Mouse (Mus musculus): ENCODE results near the gene Ttll10. TPM values are rescaled to one million over a fixed set of nuclear protein-coding genes. Genes with fewer than 3 reads are reported as not detected.

Ttll10 gene
- polyA plus RNA-seq, 1 experiment from 2014 or later: not detected

- Histone ChIP-seq H3K9ac (ENCODE audit: low read depth, low read length) (peak overlapping the region; percentile 75), H3K4me3 (ENCODE audit: low read depth, low read length) (peak overlapping the region; percentile 76), H3K4me1 (ENCODE audit: control insufficient read depth, insufficient read depth, low read length) (peaks cover 30% of the 10 kb centered on the region), H3K36me3 (ENCODE audit: control insufficient read depth, insufficient read depth, low read length) (peaks cover 5% of the 10 kb centered on the region; the same call in 1 of the 2 replicates), H3K27me3 (ENCODE audit: control insufficient read depth, insufficient read depth, low read depth, low read length) (no peaks in the 10 kb centered on the region), H3K4me2 (ENCODE audit: low read length) (peak overlapping the region; percentile 85), H3K9me3 (replicated peaks; ENCODE audit: control insufficient read depth, low read length, poor library complexity, severe bottlenecking) (no peaks in the 10 kb centered on the region), H3K27ac (ENCODE audit: low read length) (peak overlapping the region; percentile 92)
- ATAC-seq: peak; percentile 86
- under 1% methylated on average over 69 of the region's 70 CpGs for WGBS
Observed at GRCm38 (mm10) chr4:155992906-155993547, 66.2 kb downstream of the Ttll10 start.

GRCm38 (mm10) chr4:155992241-155992905 lies 66.8 kb downstream of the Ttll10 start, which contains the start of the genes B3galt6 and Sdf4:
B3galt6 (minus strand) TSS chr4:155992649.
Sdf4 (plus strand) TSS chr4:155992872.
- peak within 1 kb of the TSS; percentile 76 for H3K4me3 ChIP-seq (ENCODE audit: low read depth, low read length)
- H3K9me3 ChIP-seq (replicated peaks; ENCODE audit: control insufficient read depth, low read length, poor library complexity, severe bottlenecking): no peaks in the 10 kb centered on the region
- peaks cover 30% of the 10 kb centered on the region for H3K4me1 ChIP-seq (ENCODE audit: control insufficient read depth, insufficient read depth, low read length)
- H3K4me2 ChIP-seq (ENCODE audit: low read length): peak within 1 kb of the TSS; percentile 98
- peaks cover 3% of the 10 kb centered on the region; the same call in 1 of the 2 replicates for H3K36me3 ChIP-seq (ENCODE audit: control insufficient read depth, insufficient read depth, low read length)
- H3K9ac ChIP-seq (ENCODE audit: low read depth, low read length): peak within 1 kb of the TSS; percentile 78
- H3K27me3 ChIP-seq (ENCODE audit: control insufficient read depth, insufficient read depth, low read depth, low read length): no peaks in the 10 kb centered on the region
- ATAC-seq: peak; percentile 90
- peak within 1 kb of the TSS; percentile 95 for H3K27ac ChIP-seq (ENCODE audit: low read length)
- WGBS: 0% methylated on average over 85 of the region's 99 CpGs

- Histone ChIP-seq H3K9me3 (replicated peaks; ENCODE audit: control insufficient read depth, low read length, poor library complexity, severe bottlenecking) (no peaks in the 10 kb centered on the region), H3K4me2 (ENCODE audit: low read length) (peak overlapping the region; percentile 98), H3K9ac (ENCODE audit: low read depth, low read length) (peak overlapping the region; percentile 78), H3K27ac (ENCODE audit: low read length) (peak overlapping the region; percentile 95), H3K27me3 (ENCODE audit: control insufficient read depth, insufficient read depth, low read depth, low read length) (no peaks in the 10 kb centered on the region), H3K4me1 (ENCODE audit: control insufficient read depth, insufficient read depth, low read length) (peaks cover 30% of the 10 kb centered on the region), H3K4me3 (ENCODE audit: low read depth, low read length) (peak overlapping the region; percentile 67), H3K36me3 (ENCODE audit: control insufficient read depth, insufficient read depth, low read length) (peaks cover 3% of the 10 kb centered on the region; the same call in 1 of the 2 replicates)
- 28% methylated on average over 37 of the region's 37 CpGs for WGBS
- peak; percentile 38; the same call in 1 of the 2 replicates for ATAC-seq
Observed at GRCm38 (mm10) chr4:155991908-155992230, 67.3 kb downstream of the Ttll10 start.

- WGBS: 87% methylated on average over 22 of the region's 22 CpGs
- H3K27me3 ChIP-seq (ENCODE audit: control insufficient read depth, insufficient read depth, low read depth, low read length): no peaks in the 10 kb centered on the region
- H3K9me3 ChIP-seq (replicated peaks; ENCODE audit: control insufficient read depth, low read length, poor library complexity, severe bottlenecking): no peaks in the 10 kb centered on the region
- H3K4me1 ChIP-seq (ENCODE audit: control insufficient read depth, insufficient read depth, low read length): peaks cover 30% of the 10 kb centered on the region
- peak overlapping the region; percentile 78 for H3K9ac ChIP-seq (ENCODE audit: low read depth, low read length)
- ATAC-seq: peak; percentile 0; the same call in 1 of the 2 replicates
- H3K4me2 ChIP-seq (ENCODE audit: low read length): peak overlapping the region; percentile 98
- peak overlapping the region; percentile 67 for H3K4me3 ChIP-seq (ENCODE audit: low read depth, low read length)
- peak overlapping the region; percentile 95 for H3K27ac ChIP-seq (ENCODE audit: low read length)
- H3K36me3 ChIP-seq (ENCODE audit: control insufficient read depth, insufficient read depth, low read length): no peaks in the 10 kb centered on the region; the same call in 1 of the 2 replicates
Observed at GRCm38 (mm10) chr4:155991211-155991907, 67.9 kb downstream of the Ttll10 start.

MicroRNA genes within 50 kb of the gene (microRNA counts, 519-probe panel; counts per million panel counts)
- microRNA mmu-miR-200a: 1,770 counts per million, percentile 36 among the panel's probes with 10 or more counts
- microRNA mmu-miR-200b: 2,285 counts per million, percentile 67 among the panel's probes with 10 or more counts
- 1,966 counts per million, percentile 46 among the panel's probes with 10 or more counts for microRNA mmu-miR-429

Small RNA genes lying within 50 kb of the gene (microRNA-seq; reads per million reads assigned to microRNA genes)
- 33.3 reads per million, percentile 41 among the genes with 10 or more reads in this experiment for gene Mir200a
- gene Mir200b: 112 reads per million, percentile 55 among the genes with 10 or more reads in this experiment
- 445 reads per million, percentile 71 among the genes with 10 or more reads in this experiment for gene Mir429

Other genes with a start within 250 kb of the Ttll10 start
- gene Ccnl2, start 246.9 kb downstream of the Ttll10 start, polyA plus RNA-seq (2015; fragmentation: Nextera tagmentation; extraction: Ambion mirVana): 148 and 154 TPM in 2 replicates
- gene Aurkaip1, start 228.1 kb downstream of the Ttll10 start, polyA plus RNA-seq (2015; fragmentation: Nextera tagmentation; extraction: Ambion mirVana): 131 and 134 TPM in 2 replicates
- 16.9 and 21.1 TPM in 2 replicates for gene Mxra8, start 219.7 kb downstream of the Ttll10 start, polyA plus RNA-seq (2015; fragmentation: Nextera tagmentation; extraction: Ambion mirVana)
- gene Dvl1, start 212.0 kb downstream of the Ttll10 start, polyA plus RNA-seq (2015; fragmentation: Nextera tagmentation; extraction: Ambion mirVana): 10.3 and 11.0 TPM in 2 replicates
- 0.29 and 0.58 TPM in 2 replicates for gene Tas1r3, start 196.1 kb downstream of the Ttll10 start, polyA plus RNA-seq (2015; fragmentation: Nextera tagmentation; extraction: Ambion mirVana)
- 25.1 and 28.1 TPM in 2 replicates for gene Cptp, start 190.0 kb downstream of the Ttll10 start, polyA plus RNA-seq (2015; fragmentation: Nextera tagmentation; extraction: Ambion mirVana)
- gene Ints11, start 189.9 kb downstream of the Ttll10 start, polyA plus RNA-seq (2015; fragmentation: Nextera tagmentation; extraction: Ambion mirVana): 75.7 and 78.7 TPM in 2 replicates
- gene Pusl1, start 167.6 kb downstream of the Ttll10 start, polyA plus RNA-seq (2015; fragmentation: Nextera tagmentation; extraction: Ambion mirVana): 56.3 and 63.9 TPM in 2 replicates
- gene Acap3, start 167.6 kb downstream of the Ttll10 start, polyA plus RNA-seq (2015; fragmentation: Nextera tagmentation; extraction: Ambion mirVana): 77.4 and 78.1 TPM in 2 replicates
- 109 and 110 TPM in 2 replicates for gene Ube2j2, start 115.6 kb downstream of the Ttll10 start, polyA plus RNA-seq (2015; fragmentation: Nextera tagmentation; extraction: Ambion mirVana)
- 6.6 and 7.8 TPM in 2 replicates for gene C1qtnf12, start 97.1 kb downstream of the Ttll10 start, polyA plus RNA-seq (2015; fragmentation: Nextera tagmentation; extraction: Ambion mirVana)
- gene B3galt6, start 66.8 kb downstream of the Ttll10 start, polyA plus RNA-seq (2015; fragmentation: Nextera tagmentation; extraction: Ambion mirVana): 37.8 and 41.0 TPM in 2 replicates
- gene Sdf4, start 66.5 kb downstream of the Ttll10 start, polyA plus RNA-seq (2015; fragmentation: Nextera tagmentation; extraction: Ambion mirVana): 112 and 114 TPM in 2 replicates
- 0.91 TPM in 1 of 2 replicates, not detected in the other for gene Tnfrsf4, start 45.6 kb downstream of the Ttll10 start, polyA plus RNA-seq (2015; fragmentation: Nextera tagmentation; extraction: Ambion mirVana)
- 2.0 and 2.4 TPM in 2 replicates for gene Tnfrsf18, start 33.2 kb downstream of the Ttll10 start, polyA plus RNA-seq (2015; fragmentation: Nextera tagmentation; extraction: Ambion mirVana)
- 34.3 and 38.6 TPM in 2 replicates for gene 9430015G10Rik, start 50.6 kb upstream of the Ttll10 start, polyA plus RNA-seq (2015; fragmentation: Nextera tagmentation; extraction: Ambion mirVana)
- 0.54 and 0.75 TPM in 2 replicates for gene Rnf223, start 71.1 kb upstream of the Ttll10 start, polyA plus RNA-seq (2015; fragmentation: Nextera tagmentation; extraction: Ambion mirVana)
- gene Agrn, start 138.1 kb upstream of the Ttll10 start, polyA plus RNA-seq (2015; fragmentation: Nextera tagmentation; extraction: Ambion mirVana): 126 and 129 TPM in 2 replicates
- 1.2 and 1.4 TPM in 2 replicates for gene Isg15, start 141.4 kb upstream of the Ttll10 start, polyA plus RNA-seq (2015; fragmentation: Nextera tagmentation; extraction: Ambion mirVana)
- gene AW011738, start 143.9 kb upstream of the Ttll10 start, polyA plus RNA-seq (2015; fragmentation: Nextera tagmentation; extraction: Ambion mirVana): 3.7 and 4.2 TPM in 2 replicates
- 2.0 and 2.7 TPM in 2 replicates for gene Perm1, start 156.5 kb upstream of the Ttll10 start, polyA plus RNA-seq (2015; fragmentation: Nextera tagmentation; extraction: Ambion mirVana)
- 26.8 and 26.9 TPM in 2 replicates for gene Plekhn1, start 175.4 kb upstream of the Ttll10 start, polyA plus RNA-seq (2015; fragmentation: Nextera tagmentation; extraction: Ambion mirVana)
- 48.6 and 50.9 TPM in 2 replicates for gene Noc2l, start 176.6 kb upstream of the Ttll10 start, polyA plus RNA-seq (2015; fragmentation: Nextera tagmentation; extraction: Ambion mirVana)
- 4.4 and 4.9 TPM in 2 replicates for gene Samd11, start 196.2 kb upstream of the Ttll10 start, polyA plus RNA-seq (2015; fragmentation: Nextera tagmentation; extraction: Ambion mirVana)